Mouse (Mus musculus) stomach, embryonic 15.5 days (tissue): ENCODE data around the gene Moap1. TPM values are rescaled to one million over a fixed set of nuclear protein-coding genes. Genes with fewer than 3 reads are reported as not detected.
A peak's percentile ranks its signal among the peaks of the same experiment; 100 is the strongest.

Source experiments
- ATAC-seq: fragments of 200-750 bp; cut with Nextera tagmentation; 2 replicates; pipeline ENCODE4 v1.8.0; 2017; ENCODE audit warnings: low read depth, moderate number of reproducible peaks, moderate TSS enrichment; ENCODE audit not compliant: insufficient read depth, low FRiP score
- H3K27ac ChIP-seq: fragments of 300-500 bp; sonication (generic); 2 replicates; pipeline ENCODE4 v1.5.1; 2015; ENCODE audit warnings: mild to moderate bottlenecking, inconsistent platforms
- H3K27me3 ChIP-seq: fragments of 300-500 bp; sonication (generic); replicated peaks from 2 replicates; pipeline ENCODE4 v1.6.1; 2015; ENCODE audit warnings: inconsistent platforms
- H3K36me3 ChIP-seq: fragments of 300-500 bp; sonication (generic); 2 replicates; pipeline ENCODE4 v1.6.1; 2015; ENCODE audit warnings: inconsistent platforms
- H3K4me1 ChIP-seq: fragments of 300-500 bp; sonication (generic); 2 replicates; pipeline ENCODE4 v1.6.1; 2015; ENCODE audit warnings: inconsistent platforms
- H3K4me2 ChIP-seq: fragments of 300-500 bp; sonication (generic); 2 replicates; pipeline ENCODE4 v1.6.1; 2015; ENCODE audit warnings: mild to moderate bottlenecking, inconsistent platforms
- H3K4me3 ChIP-seq: fragments of 300-500 bp; sonication (generic); replicated peaks from 2 replicates; pipeline ENCODE4 v1.5.1; 2015; ENCODE audit warnings: inconsistent platforms
- H3K9ac ChIP-seq: fragments of 300-500 bp; sonication (generic); 2 replicates; pipeline ENCODE4 v1.6.1; 2015; ENCODE audit warnings: inconsistent platforms
- H3K9me3 ChIP-seq: fragments of 300-500 bp; sonication (generic); 2 replicates; pipeline ENCODE4 v1.6.1; 2016; ENCODE audit warnings: inconsistent platforms
- WGBS: fragments of 180-500 bp; shearing (Covaris S2); methylation state at CpG from one replicate; pipeline ENCODE4 v1.1.7; 2015; 5-methylcytosine and 5-hydroxymethylcytosine counted together
- polyA plus RNA-seq: library from polyadenylated mRNA; unstranded; fragments of >200 nt; fragmentation: Nextera tagmentation; extraction: Ambion mirVana; gene quantifications from 2 replicates; pipeline ENCODE4 v1.2.1, GENCODE M21; 2015

Gene Moap1
- polyA plus RNA-seq, 1 experiment from 2014 or later, result 20.7 TPM

DNA sequence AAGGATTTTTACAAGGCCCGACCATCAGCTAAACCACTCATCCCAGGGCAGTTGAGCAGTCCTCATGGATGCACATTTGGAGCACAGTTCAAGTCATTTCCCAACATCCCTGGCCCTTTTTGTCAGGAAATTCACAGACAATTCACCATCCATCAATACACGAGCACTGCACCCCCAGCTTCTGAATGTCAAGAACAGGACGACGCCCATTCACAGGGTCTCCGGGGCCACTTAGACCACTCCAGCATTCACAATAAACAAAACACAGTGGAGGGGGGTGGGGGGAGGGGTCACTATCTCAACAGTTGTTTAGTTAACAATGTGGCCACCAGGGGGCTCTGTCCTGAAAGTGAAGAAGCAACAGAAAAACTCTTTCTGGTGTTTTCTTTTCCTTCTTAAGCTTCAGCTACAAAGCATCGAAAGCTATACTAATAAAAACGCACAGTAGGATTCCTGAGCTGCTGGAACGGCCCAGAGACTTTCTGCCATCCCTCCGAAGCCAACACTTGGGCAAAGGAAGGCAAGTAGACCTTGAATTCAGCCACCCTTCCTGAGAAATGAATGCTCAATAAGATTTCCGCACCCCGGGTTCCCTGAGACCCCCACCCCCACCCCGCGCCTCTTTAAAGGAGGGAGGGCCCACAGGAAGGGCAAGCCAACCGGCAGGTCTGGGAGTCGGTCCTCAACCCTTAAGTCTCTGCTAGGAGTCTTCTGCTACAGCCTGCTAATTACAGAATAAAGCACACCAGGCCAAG lies 40.9 kb downstream of the Moap1 start:
- 0 out of 2 replicates have a peak overlapping the region, but pooled peaks have one; percentile 37 for H3K27ac ChIP-seq
- H3K9ac ChIP-seq, result no peak overlapping the region
- H3K4me1 ChIP-seq, result peaks cover 44% of the 10 kb centered on the region
- H3K9me3 ChIP-seq, result no peaks in the 10 kb centered on the region
- no peak for ATAC-seq
- peak overlapping the region; percentile 81 for H3K4me3 ChIP-seq
- 9% methylated on average over 15 of the region's 15 CpGs for whole genome bisulfite sequencing
- peak overlapping the region; percentile 95 for H3K4me2 ChIP-seq
- H3K27me3 ChIP-seq, result no peaks in the 10 kb centered on the region
- H3K36me3 ChIP-seq, result no peaks in the 10 kb centered on the region

DNA sequence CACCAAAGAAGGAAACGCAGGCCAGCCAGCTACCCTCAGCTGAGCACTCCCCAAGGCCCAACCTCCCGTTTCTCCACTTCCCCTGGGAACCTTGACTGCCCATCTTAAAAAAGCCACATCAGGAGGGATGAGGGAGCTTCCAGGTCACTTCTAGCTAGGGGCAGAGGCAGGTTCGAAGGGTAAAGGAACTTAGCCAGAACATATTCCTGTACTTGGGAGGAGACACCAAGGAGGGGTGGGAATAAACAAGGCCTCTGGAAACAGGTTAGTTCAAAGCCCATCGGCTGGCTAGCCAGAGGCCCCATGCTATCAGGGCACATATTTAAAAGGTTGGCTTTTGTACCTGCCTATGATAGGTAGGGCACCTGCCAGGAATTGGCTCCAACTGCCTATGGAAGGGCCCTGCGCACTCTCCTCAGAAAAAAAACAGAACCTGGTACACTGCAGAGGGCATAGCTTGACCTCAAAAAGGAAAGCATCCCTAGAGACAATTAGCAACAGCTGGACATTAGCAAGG lies 41.7 kb downstream of the Moap1 start:
- no peak overlapping the region for H3K4me3 ChIP-seq

DNA sequence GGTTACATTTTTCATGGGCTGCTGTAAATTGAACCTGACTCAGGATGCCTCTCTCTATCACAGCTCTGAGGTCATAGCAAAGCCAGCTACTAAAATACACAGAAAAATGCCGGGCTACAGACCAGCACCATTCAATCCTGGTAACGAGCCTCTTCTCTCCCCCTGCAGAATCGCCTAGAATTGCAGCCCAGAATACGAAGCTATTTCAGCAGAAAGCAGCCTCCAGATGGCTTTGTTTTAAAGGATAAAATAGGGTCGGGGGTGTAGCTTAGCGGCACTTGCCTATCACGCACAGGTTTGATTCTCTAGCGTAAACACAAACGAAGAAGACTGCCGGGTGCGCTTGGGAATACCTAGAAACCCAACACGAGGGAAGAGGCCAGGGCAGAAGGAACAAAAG lies 43.0 kb downstream of the Moap1 start:
- Histone ChIP-seq H3K4me3 (no peak overlapping the region), H3K27me3 (no peaks in the 10 kb centered on the region), H3K9ac (no peak overlapping the region), H3K9me3 (no peaks in the 10 kb centered on the region), H3K4me2 (no peak overlapping the region), H3K27ac (no peak overlapping the region), H3K4me1 (peaks cover 59% of the 10 kb centered on the region), H3K36me3 (no peaks in the 10 kb centered on the region)
- ATAC-seq, result no peak
- WGBS, result 50% methylated on average over 12 of the region's 12 CpGs

More for the DNA sequence above, 41.7 kb downstream of the Moap1 start:
- peaks cover 51% of the 10 kb centered on the region for H3K4me1 ChIP-seq
- no peaks in the 10 kb centered on the region for H3K36me3 ChIP-seq
- no peak overlapping the region for H3K9ac ChIP-seq
- no peak overlapping the region for H3K27ac ChIP-seq
- WGBS, result 90% methylated on average over 5 of the region's 5 CpGs
- no peak for ATAC-seq
- no peaks in the 10 kb centered on the region for H3K27me3 ChIP-seq
- peak overlapping the region; percentile 95; the same call in 1 of the 2 replicates for H3K4me2 ChIP-seq
- no peaks in the 10 kb centered on the region for H3K9me3 ChIP-seq

DNA sequence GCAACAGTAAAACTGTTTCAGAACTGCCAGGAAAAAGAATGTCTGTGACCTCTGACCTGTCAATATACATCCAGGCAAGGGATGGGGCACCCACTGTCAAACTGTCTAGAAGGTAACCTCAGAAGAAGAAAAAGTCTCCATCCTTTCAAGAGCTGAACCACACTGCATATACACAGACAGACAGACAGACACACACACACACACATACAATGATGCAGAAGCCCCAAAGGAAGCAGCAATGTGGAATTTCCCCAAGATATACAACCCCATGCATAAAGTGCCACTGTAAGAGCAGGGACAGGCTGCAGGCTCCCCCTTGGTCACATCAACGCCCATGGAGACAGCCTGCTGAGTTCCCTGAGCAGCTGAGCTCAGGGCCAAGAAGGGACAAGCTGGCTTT lies 44.3 kb downstream of the Moap1 start:
- no peak overlapping the region for H3K27ac ChIP-seq
- H3K27me3 ChIP-seq, result no peaks in the 10 kb centered on the region
- H3K4me2 ChIP-seq, result no peak overlapping the region
- H3K36me3 ChIP-seq, result no peaks in the 10 kb centered on the region
- ATAC-seq, result no peak
- 47% methylated on average over 1 of the region's 1 CpGs for WGBS
- no peak overlapping the region for H3K9ac ChIP-seq
- peaks cover 58% of the 10 kb centered on the region for H3K4me1 ChIP-seq
- H3K9me3 ChIP-seq, result no peaks in the 10 kb centered on the region
- no peak overlapping the region for H3K4me3 ChIP-seq

DNA sequence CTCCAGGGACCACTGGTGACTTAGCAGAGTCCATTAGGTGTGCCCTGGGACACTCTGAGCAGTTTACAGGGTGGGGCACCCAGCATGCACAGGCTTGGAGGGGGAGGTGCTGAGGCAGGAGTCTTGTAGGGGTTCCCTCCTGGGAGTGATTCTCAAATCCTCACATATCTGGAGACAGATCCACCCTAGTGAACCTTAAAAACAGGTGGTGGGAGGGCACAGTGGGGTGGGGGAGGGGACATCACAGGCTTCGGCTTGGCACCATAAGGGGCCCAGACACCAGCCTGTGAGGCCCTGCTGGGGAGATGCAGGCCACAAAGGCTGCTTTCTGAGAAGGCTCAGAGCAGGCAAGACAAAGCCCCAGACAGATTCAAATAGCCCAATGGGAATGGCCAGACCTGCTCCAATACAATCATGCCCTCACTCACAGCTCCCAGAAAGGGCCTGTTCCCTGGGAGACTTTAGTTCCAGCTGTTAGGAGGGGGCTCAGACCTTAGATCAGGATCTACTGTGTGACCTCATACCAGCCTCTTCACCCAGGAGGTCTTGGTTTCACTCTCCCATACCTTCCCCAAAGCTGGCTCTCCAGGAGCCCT lies 45.3 kb downstream of the Moap1 start:
- Histone ChIP-seq H3K4me3 (no peak overlapping the region), H3K9ac (no peak overlapping the region), H3K27ac (peak overlapping the region; percentile 12; the same call in 1 of the 2 replicates), H3K4me1 (peaks cover 52% of the 10 kb centered on the region), H3K27me3 (no peaks in the 10 kb centered on the region), H3K4me2 (no peak overlapping the region), H3K9me3 (no peaks in the 10 kb centered on the region), H3K36me3 (no peaks in the 10 kb centered on the region)
- peak; percentile 55; the same call in 1 of the 2 replicates for ATAC-seq
- WGBS, result 47% methylated on average over 1 of the region's 1 CpGs

DNA sequence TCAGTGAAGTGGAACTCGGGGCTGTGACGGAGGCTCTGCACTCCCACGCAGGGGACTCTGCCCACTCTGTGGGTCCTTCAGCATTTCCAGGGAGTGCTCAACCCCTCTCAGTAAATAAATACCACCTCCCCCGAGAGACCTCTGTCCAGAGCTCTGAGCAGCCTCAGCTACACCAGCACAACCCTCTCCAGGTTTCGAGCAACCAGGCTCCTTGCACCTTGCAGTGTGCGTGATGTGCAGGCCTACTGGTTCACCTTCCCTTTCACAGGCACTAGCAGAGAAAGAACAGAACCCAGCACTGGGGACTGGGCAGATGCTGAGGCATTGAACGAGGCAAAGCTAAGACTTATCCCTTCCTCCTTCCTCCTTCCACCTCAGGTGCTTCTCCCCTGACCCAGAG lies 46.1 kb downstream of the Moap1 start:
- Histone ChIP-seq H3K9ac (no peak overlapping the region), H3K27ac (no peak overlapping the region), H3K4me1 (peaks cover 47% of the 10 kb centered on the region), H3K9me3 (no peaks in the 10 kb centered on the region), H3K36me3 (no peaks in the 10 kb centered on the region), H3K4me2 (no peak overlapping the region), H3K4me3 (no peak overlapping the region), H3K27me3 (no peaks in the 10 kb centered on the region)
- WGBS, result 76% methylated on average over 7 of the region's 7 CpGs
- ATAC-seq, result no peak

DNA sequence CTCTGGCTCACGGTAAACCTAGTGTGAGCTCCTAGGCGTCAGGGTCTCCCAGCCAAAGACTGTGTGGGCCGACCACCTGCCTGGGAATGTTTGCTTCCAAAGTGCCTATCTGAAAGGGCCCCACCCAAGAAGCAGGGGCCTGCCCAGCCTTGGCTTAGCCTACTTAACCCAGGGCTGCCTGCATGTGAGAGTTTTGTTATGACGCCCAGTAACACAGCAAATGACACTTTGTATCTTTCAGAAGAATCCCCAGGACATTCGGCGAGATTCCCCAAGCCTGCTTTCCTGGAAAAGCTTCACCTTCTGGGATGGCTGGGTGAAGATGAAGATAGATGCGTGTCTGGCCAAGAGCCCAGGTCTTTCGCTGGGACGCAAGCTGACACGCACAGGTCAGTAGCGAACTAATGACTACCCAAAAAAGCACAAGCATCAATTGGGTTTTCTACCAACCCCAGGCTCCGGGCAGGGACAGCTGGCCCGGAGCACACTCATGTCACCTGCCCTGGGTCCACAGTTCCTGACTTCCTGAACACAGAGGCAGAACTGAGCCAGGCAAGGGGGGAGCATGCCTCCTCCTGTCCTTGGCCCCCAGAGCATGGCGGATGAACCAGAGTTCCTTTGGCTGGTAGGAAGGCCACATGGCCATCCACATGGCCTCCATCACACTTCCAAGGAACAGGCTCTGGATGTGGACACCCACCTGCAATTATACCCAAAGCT lies 46.7 kb downstream of the Moap1 start:
- Histone ChIP-seq H3K4me3 (no peak overlapping the region), H3K36me3 (no peaks in the 10 kb centered on the region), H3K27me3 (no peaks in the 10 kb centered on the region), H3K4me2 (no peak overlapping the region), H3K27ac (no peak overlapping the region), H3K9me3 (no peaks in the 10 kb centered on the region), H3K4me1 (peaks cover 43% of the 10 kb centered on the region), H3K9ac (no peak overlapping the region)
- no peak for ATAC-seq
- 70% methylated on average over 14 of the region's 14 CpGs for whole genome bisulfite sequencing

DNA sequence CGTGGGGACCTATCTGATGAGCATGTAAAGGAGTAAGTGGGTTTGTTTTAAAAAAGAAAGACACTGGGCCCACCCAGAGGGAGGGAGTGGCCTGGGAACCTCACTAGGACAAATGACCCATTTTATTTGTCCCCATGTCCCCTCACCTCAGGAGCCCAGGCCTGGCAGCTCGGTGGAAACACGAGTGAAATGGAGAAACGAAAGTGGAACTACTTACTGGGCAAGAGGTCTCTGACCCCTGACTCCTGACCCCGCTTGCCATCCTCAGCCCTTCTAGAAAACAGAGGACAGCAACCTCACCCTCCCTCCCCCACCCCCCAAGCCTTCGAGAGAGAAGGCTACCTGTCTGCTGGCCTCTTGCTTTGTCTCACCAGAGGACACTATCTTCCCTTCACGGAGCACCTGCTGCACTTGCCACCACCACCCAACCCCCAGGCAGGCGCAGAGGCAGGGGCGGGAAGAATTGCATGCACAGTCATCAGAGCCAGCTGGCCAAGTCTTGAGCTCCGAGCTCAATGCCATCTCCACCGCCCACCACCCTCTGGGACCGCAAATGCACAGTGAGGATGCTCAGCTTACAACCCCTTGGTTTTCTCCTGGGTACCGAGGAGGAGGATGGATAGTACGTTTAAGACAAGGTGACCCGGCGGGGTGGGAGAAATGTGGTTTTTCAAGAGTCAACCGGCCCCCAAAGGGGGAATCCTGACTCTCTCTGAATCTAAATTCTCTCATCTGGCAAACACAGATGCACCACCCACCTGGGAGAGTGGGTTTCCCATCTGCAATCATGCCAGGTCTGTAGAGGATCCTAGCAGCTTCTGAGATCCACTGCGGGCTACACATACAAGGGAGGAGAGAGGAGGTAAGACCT lies 47.9 kb downstream of the Moap1 start:
- H3K27me3 ChIP-seq, result no peaks in the 10 kb centered on the region

More for the DNA sequence above, 47.9 kb downstream of the Moap1 start:
- H3K27ac ChIP-seq, result no peak overlapping the region
- WGBS, result 68% methylated on average over 18 of the region's 18 CpGs
- H3K4me1 ChIP-seq, result peaks cover 48% of the 10 kb centered on the region
- ATAC-seq, result no peak
- H3K9ac ChIP-seq, result no peak overlapping the region
- peak overlapping the region; percentile 10; the same call in 1 of the 2 replicates for H3K4me2 ChIP-seq
- H3K4me3 ChIP-seq, result no peak overlapping the region
- no peaks in the 10 kb centered on the region for H3K36me3 ChIP-seq
- no peaks in the 10 kb centered on the region for H3K9me3 ChIP-seq

Other genes with a start within 250 kb of the Moap1 start
- 24.8 and 29.1 TPM in 2 replicates for gene Chga, start 188.7 kb downstream of the Moap1 start, polyA plus RNA-seq
- 20.1 and 21.9 TPM in 2 replicates for gene Itpk1, start 38.7 kb downstream of the Moap1 start, polyA plus RNA-seq
- gene Tmem251, start 101 bp upstream of the Moap1 start, polyA plus RNA-seq, result 12.2 and 12.9 TPM in 2 replicates
- gene Gm28051, start 14.1 kb upstream of the Moap1 start, polyA plus RNA-seq, result not detected in 2 replicates
- gene Gon7, start 14.1 kb upstream of the Moap1 start, polyA plus RNA-seq, result 28.7 and 29.2 TPM in 2 replicates
- 34.2 and 37.2 TPM in 2 replicates for gene Ubr7, start 14.3 kb upstream of the Moap1 start, polyA plus RNA-seq
- gene Gm20604, start 15.0 kb upstream of the Moap1 start, polyA plus RNA-seq, result 19.9 and 20.8 TPM in 2 replicates
- gene Btbd7, start 134.8 kb upstream of the Moap1 start, polyA plus RNA-seq, result 18.7 TPM in 2 replicates
- gene Cox8c, start 155.7 kb upstream of the Moap1 start, polyA plus RNA-seq, result not detected in 2 replicates
- 0.43 and 0.48 TPM in 2 replicates for gene Unc79, start 205.2 kb upstream of the Moap1 start, polyA plus RNA-seq